Mouse (Mus musculus) heart, embryonic 12.5 days (tissue): ENCODE data around the gene Mrps34. TPM values are rescaled to one million over a fixed set of nuclear protein-coding genes. Genes with fewer than 3 reads are reported as not detected.

Source experiments
- ATAC-seq: fragments of 200-750 bp; cut with Nextera tagmentation; 2 replicates; pipeline ENCODE4 v1.8.0; 2017; ENCODE audit warnings: moderate TSS enrichment, moderate library complexity; ENCODE audit not compliant: insufficient number of reproducible peaks, low FRiP score
- H3K27ac ChIP-seq: fragments of 300-500 bp; sonication (generic); 2 replicates; pipeline ENCODE4 v1.5.1; 2016; ENCODE audit warnings: mild to moderate bottlenecking, moderate library complexity; ENCODE audit not compliant: poor library complexity, severe bottlenecking
- H3K27me3 ChIP-seq: fragments of 300-500 bp; sonication (generic); replicated peaks from 2 replicates; pipeline ENCODE4 v1.6.1; 2016; ENCODE audit warnings: mild to moderate bottlenecking, moderate library complexity
- H3K36me3 ChIP-seq: fragments of 300-500 bp; sonication (generic); 2 replicates; pipeline ENCODE4 v1.6.1; 2016; ENCODE audit warnings: mild to moderate bottlenecking, moderate library complexity
- H3K4me1 ChIP-seq: fragments of 300-500 bp; sonication (generic); replicated peaks from 2 replicates; pipeline ENCODE4 v1.6.1; 2016; ENCODE audit warnings: mild to moderate bottlenecking
- H3K4me2 ChIP-seq: fragments of 300-500 bp; sonication (generic); 2 replicates; pipeline ENCODE4 v1.6.1; 2016; ENCODE audit warnings: mild to moderate bottlenecking, moderate library complexity
- H3K4me3 ChIP-seq: fragments of 300-500 bp; sonication (generic); 2 replicates; pipeline ENCODE4 v1.5.1; 2016; ENCODE audit warnings: mild to moderate bottlenecking
- H3K9ac ChIP-seq: fragments of 300-500 bp; sonication (generic); 2 replicates; pipeline ENCODE4 v1.6.1; 2016; ENCODE audit warnings: mild to moderate bottlenecking, moderate library complexity
- H3K9me3 ChIP-seq: fragments of 300-500 bp; sonication (generic); replicated peaks from 2 replicates; pipeline ENCODE4 v1.6.1; 2016; ENCODE audit warnings: mild to moderate bottlenecking, moderate library complexity
- WGBS: fragments of 180-500 bp; shearing (Covaris S2); methylation state at CpG from one replicate; pipeline ENCODE4 v1.1.7; 2016; 5-methylcytosine and 5-hydroxymethylcytosine counted together
- polyA plus RNA-seq: library from polyadenylated mRNA; unstranded; fragments of >200 nt; fragmentation: Nextera tagmentation; extraction: Ambion mirVana; gene quantifications from 2 replicates; pipeline ENCODE4 v1.2.1, GENCODE M21; 2016

The Mrps34 gene
- polyA plus RNA-seq, 1 experiment from 2014 or later = 91.1 TPM

DNA sequence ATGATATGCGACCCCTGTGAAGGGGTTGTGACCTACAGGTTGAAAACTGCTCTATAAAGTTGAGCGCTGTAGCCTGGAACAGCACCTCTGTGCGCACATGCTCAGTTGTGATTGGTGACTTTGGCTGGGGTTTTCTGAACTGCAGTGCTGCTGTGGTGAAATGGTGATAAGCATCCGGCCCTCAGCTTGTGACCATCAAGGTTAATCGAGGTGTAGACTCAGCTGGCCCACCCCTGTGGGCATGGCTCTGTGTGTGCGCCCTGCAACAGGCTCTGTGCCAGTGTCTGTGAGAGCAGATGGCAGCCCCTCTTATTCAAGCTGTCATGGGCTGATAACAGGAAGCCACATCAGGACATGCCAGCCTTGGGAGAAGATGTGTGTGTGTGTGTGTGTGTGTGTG is 35.9 kb upstream of the Mrps34 start:
- Histone ChIP-seq H3K4me2 (no peak overlapping the region), H3K27me3 (no peaks in the 10 kb centered on the region), H3K4me1 (no peaks in the 10 kb centered on the region), H3K9ac (no peak overlapping the region), H3K27ac (no peak overlapping the region), H3K36me3 (peaks cover 62% of the 10 kb centered on the region), H3K9me3 (no peaks in the 10 kb centered on the region), H3K4me3 (no peak overlapping the region)
- ATAC-seq = no peak
- 82% methylated on average over 6 of the region's 6 CpGs for WGBS

DNA sequence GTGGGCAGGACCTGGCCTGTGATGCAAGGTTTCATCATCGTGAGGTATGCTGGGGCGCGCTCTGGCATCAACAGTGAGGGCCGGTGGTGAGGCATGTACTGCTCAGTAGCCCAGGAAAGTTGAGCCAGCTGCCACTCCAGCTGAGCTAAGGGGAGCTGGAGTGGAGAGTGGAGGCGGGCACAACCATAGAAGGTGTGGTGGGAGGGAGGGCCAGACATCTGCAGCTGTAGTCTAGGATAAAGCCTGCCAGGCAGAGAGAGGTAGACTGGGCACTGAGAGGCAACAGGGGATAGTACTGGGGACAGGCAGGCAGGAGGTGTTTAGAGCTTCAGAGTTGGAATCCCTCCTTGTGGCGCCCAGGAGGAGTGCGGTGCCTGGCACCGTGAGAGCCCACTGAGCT is 34.8 kb upstream of the Mrps34 start:
- 84% methylated on average over 8 of the region's 8 CpGs for WGBS
- Histone ChIP-seq H3K9ac (no peak overlapping the region), H3K9me3 (no peaks in the 10 kb centered on the region), H3K4me2 (no peak overlapping the region), H3K36me3 (peaks cover 64% of the 10 kb centered on the region), H3K4me3 (no peak overlapping the region), H3K4me1 (no peaks in the 10 kb centered on the region), H3K27ac (no peak overlapping the region), H3K27me3 (no peaks in the 10 kb centered on the region)
- ATAC-seq = no peak

DNA sequence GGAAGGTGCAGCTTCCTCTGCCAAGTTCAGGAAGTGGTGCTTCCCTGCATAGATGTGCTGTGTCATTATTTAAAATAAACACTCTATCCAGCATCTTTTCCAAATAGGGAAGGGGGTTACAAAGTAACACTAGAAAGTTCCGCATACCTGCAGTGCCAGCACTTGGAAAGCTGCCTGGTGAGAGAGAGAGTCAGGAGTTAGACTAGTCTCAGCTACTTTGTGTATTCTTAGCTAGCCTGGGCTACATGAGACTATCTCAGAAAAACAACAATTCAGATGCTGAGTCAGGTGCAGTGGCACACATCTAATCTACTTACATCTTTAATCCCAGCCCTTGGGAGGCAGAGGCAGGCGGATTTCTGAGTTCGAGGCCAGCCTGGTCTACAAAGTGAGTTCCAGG is 33.1 kb upstream of the Mrps34 start:
- Histone ChIP-seq H3K4me2 (no peak overlapping the region), H3K4me1 (no peaks in the 10 kb centered on the region), H3K36me3 (peaks cover 52% of the 10 kb centered on the region), H3K4me3 (no peak overlapping the region), H3K9ac (no peak overlapping the region), H3K9me3 (no peaks in the 10 kb centered on the region), H3K27ac (no peak overlapping the region), H3K27me3 (no peaks in the 10 kb centered on the region)
- ATAC-seq = no peak
- 88% methylated on average over 3 of the region's 3 CpGs for WGBS

DNA sequence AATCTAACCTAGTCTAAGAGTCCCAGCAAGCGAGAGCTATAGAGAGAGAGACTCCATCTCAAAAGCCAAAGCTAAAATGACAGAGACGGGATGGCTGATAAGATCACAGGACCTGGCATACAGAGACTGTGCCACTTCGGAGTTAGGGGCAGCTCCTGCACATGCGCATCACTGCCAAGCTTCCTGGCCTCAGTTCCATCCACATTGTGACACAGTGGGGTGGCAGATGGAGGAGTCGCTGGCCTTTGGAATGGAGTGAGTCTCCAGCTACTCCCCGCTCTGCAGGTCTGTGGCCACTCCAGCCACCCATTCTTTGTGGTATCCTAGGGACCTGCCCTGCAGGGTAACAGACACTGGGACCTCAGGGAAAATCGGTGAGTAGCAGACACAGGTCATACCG is 29.1 kb upstream of the Mrps34 start, which contains the start of gene Igfals:
Gene Igfals, plus strand, starts transcription at position 222 of the 400 bp plus-strand sequence.
- Histone ChIP-seq H3K4me2 (no peak within 1 kb of the TSS), H3K9ac (no peak within 1 kb of the TSS), H3K4me1 (no peaks in the 10 kb centered on the region), H3K27ac (no peak within 1 kb of the TSS), H3K4me3 (no peak within 1 kb of the TSS), H3K27me3 (no peaks in the 10 kb centered on the region), H3K9me3 (no peaks in the 10 kb centered on the region), H3K36me3 (peaks cover 29% of the 10 kb centered on the region)
- 87% methylated on average over 8 of the region's 8 CpGs for WGBS
- ATAC-seq = no peak

DNA sequence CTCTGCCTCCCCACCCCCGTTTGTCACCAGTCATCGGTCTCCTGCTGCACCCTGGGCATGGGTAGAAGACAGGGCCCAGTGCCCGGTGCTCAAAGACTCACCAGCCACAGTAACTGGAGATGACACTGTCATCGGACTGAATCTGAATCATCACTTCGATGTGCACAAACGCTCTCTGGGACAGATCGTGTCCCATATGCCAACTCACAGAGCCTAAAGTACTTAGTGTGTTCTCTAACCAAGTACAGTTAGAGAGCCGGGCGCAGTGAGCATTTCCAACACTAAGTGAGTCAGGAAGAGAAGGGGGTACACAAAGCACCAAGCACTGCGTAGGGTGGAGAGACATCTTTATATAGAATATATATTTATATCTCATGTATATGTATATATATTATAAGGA is 27.0 kb upstream of the Mrps34 start:
- H3K27me3 ChIP-seq = no peaks in the 10 kb centered on the region
- no peak for ATAC-seq
- no peak overlapping the region for H3K9ac ChIP-seq
- WGBS = 88% methylated on average over 10 of the region's 10 CpGs
- H3K27ac ChIP-seq = no peak overlapping the region
- peaks cover 10% of the 10 kb centered on the region; the same call in 1 of the 2 replicates for H3K36me3 ChIP-seq
- H3K4me2 ChIP-seq = no peak overlapping the region
- H3K4me3 ChIP-seq = no peak overlapping the region
- no peaks in the 10 kb centered on the region for H3K9me3 ChIP-seq
- no peaks in the 10 kb centered on the region for H3K4me1 ChIP-seq

DNA sequence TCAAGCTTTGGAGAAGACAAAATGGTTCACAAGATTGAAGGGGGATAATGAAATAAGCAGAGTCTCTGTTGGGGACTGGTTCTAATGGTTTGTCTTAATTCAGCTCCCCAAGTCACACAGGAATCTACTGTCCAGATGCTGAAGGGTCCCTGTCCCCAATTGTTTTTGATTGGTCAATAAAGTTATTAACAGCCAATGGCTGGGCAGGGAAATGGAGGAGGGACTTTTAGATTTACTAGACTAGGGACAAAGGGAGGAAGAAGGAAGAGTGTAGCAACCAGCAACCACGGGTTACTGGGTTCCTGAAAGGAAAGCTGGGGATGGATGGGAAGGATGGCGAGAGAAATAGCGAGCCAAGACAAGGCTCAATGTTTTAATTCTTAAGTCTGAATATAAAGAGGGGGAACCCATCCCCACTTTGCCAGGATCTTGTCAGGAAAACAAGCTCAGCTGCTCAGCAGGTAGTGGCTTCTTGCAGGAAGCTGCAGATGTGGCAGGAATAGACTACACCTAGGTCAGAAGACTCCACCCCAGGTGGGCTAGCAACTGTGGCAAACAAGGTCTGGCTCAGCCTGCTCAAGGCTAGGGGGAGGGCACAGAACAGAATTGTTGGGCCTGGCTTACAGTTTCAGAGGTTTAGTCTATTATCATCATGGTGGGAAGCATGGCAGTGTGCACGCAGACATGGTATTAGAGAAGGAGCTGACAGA is 21.1 kb upstream of the Mrps34 start:
- no peak overlapping the region for H3K9ac ChIP-seq
- H3K4me3 ChIP-seq = no peak overlapping the region
- H3K36me3 ChIP-seq = no peaks in the 10 kb centered on the region
- H3K27me3 ChIP-seq = no peaks in the 10 kb centered on the region
- no peaks in the 10 kb centered on the region for H3K9me3 ChIP-seq
- 34% methylated on average over 4 of the region's 4 CpGs for WGBS
- no peak overlapping the region for H3K4me2 ChIP-seq
- no peak overlapping the region for H3K27ac ChIP-seq
- H3K4me1 ChIP-seq = no peaks in the 10 kb centered on the region
- ATAC-seq = no peak

- 57% methylated on average over 1 of the region's 1 CpGs for WGBS
- Histone ChIP-seq H3K36me3 (no peaks in the 10 kb centered on the region), H3K9me3 (no peaks in the 10 kb centered on the region), H3K4me3 (no peak overlapping the region), H3K27me3 (no peaks in the 10 kb centered on the region), H3K27ac (no peak overlapping the region), H3K4me1 (no peaks in the 10 kb centered on the region), H3K9ac (no peak overlapping the region), H3K4me2 (no peak overlapping the region)
- no peak for ATAC-seq
Observed at GRCm38 (mm10) chr17:24874405-24874745, 20.5 kb upstream of the Mrps34 start.

DNA sequence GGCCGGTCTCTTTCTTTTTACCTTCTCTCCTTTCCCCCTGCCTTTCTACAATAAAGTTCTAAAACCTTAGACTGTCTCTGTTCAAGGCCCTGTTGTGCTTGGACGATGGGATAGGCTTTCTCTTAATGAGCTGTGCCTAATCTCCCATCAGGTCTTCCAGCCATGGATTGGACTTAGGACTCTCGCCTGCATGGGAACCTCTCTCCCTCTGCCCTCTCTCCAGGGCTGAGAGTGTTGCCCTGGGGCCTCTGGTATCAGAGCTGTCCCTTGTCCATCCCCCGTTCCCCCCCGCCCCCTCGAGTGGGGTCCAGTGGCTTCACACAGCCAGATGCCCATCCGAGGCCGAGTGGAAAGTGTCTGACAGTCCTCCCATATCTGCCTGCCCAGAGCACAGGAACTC is 19.9 kb upstream of the Mrps34 start:
- ATAC-seq = no peak
- 63% methylated on average over 8 of the region's 8 CpGs for WGBS
- no peaks in the 10 kb centered on the region for H3K9me3 ChIP-seq
- H3K27me3 ChIP-seq = no peaks in the 10 kb centered on the region
- no peak overlapping the region for H3K27ac ChIP-seq
- H3K4me1 ChIP-seq = no peaks in the 10 kb centered on the region
- H3K4me3 ChIP-seq = no peak overlapping the region
- no peak overlapping the region for H3K4me2 ChIP-seq
- H3K9ac ChIP-seq = no peak overlapping the region
- no peaks in the 10 kb centered on the region for H3K36me3 ChIP-seq

DNA sequence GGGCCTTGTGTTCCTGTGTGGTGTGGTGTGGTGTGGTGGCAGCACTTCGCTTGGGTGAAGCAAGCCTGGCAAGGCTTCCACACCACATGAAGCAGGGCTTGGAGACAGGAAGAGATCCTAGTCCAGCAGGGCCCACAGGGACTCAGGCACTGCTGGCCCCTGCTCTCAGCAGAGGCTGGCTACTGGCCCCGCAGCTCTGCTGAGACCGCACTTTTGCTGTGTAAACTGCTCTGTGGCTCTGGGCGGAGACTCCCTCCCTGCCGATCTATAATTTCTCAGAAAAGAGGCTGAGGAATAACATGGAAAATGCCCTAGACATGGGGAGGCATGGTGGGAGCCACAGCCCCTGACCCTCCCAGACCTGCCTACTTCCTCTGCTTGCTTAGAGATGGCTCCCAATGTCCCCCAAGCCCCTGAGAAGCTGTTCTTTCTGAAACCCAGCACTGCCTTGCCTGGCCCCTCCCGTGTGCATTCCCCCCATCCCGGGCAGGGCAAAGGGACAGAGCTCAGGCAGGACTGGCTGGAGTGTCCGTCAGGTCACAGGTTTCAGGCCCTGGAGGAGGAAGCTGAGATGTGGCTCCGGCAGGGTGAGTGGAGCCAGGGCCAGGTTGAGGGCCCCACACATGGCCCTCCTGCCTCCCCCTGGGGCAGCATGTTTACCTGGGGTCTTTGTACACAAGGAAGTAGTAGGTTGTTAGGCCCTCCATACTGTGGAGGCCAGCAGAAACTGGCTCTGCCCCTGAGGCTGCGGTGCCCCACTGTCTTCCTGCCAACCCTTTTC is 17.4 kb upstream of the Mrps34 start:
- Histone ChIP-seq H3K9me3 (no peaks in the 10 kb centered on the region), H3K27me3 (no peaks in the 10 kb centered on the region), H3K4me2 (no peak overlapping the region), H3K27ac (no peak overlapping the region), H3K4me1 (0 out of 2 replicates have a peak, but pooled peaks cover 5% of the 10 kb centered on the region), H3K36me3 (peaks cover 2% of the 10 kb centered on the region; the same call in 1 of the 2 replicates), H3K9ac (no peak overlapping the region; the same call in 1 of the 2 replicates), H3K4me3 (no peak overlapping the region)
- 58% methylated on average over 10 of the region's 10 CpGs for WGBS
- 0 out of 2 replicates have a peak, but pooled peaks have one; percentile 12 for ATAC-seq

DNA sequence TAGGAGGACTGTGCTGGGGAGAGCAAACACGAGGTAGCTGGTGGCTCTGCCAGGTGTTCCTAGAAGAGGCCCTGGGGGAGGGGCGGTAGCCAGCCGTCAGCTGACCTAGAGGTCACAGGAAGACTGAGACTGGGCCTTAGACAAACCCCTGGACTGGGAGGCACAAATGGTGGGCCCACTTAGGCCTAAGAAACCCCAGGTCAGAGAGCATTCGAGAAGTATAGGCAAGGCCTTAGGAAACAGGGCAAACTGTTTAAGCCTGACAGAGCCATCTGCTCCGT is 16.9 kb upstream of the Mrps34 start:
- WGBS = 40% methylated on average over 5 of the region's 5 CpGs
- Histone ChIP-seq H3K9me3 (no peaks in the 10 kb centered on the region), H3K4me2 (no peak overlapping the region), H3K36me3 (peaks cover 8% of the 10 kb centered on the region), H3K4me1 (0 out of 2 replicates have a peak, but pooled peaks cover 5% of the 10 kb centered on the region), H3K27me3 (no peaks in the 10 kb centered on the region), H3K4me3 (no peak overlapping the region), H3K9ac (no peak overlapping the region; the same call in 1 of the 2 replicates), H3K27ac (no peak overlapping the region)
- ATAC-seq = 0 out of 2 replicates have a peak, but pooled peaks have one; percentile 5

DNA sequence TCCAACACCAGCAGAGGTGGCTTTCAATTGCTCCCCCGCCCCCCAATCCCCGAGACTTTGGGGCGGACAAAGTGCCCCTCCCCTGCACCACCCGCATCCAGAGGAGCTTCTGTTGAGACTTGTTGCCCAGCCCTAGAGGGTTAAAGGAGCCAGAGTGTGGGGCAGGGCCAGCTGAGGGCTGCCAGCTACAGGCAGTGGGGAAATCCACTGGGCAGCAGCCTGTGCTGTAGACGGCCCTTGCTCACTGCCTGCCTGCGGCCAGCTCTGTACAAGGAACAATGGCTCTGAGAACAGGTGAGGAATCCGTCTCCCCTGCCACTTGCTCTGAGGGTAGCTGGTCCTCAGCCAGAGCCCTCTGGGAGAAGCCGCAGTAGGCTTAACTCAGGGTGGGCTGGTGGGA is 16.4 kb upstream of the Mrps34 start:
- no peak overlapping the region for H3K27ac ChIP-seq
- no peak overlapping the region for H3K4me2 ChIP-seq
- no peak overlapping the region for H3K9ac ChIP-seq
- H3K4me3 ChIP-seq = no peak overlapping the region
- peaks cover 12% of the 10 kb centered on the region for H3K36me3 ChIP-seq
- H3K4me1 ChIP-seq = 0 out of 2 replicates have a peak, but pooled peaks cover 5% of the 10 kb centered on the region
- WGBS = 70% methylated on average over 8 of the region's 8 CpGs
- ATAC-seq = no peak
- no peaks in the 10 kb centered on the region for H3K27me3 ChIP-seq
- H3K9me3 ChIP-seq = no peaks in the 10 kb centered on the region
